Mouse (Mus musculus) layer of hippocampus, postnatal 25 days (tissue): Measurements from ENCODE around the gene Itga6. TPM values are rescaled to one million over a fixed set of nuclear protein-coding genes. Genes with fewer than 3 reads are reported as not detected.

Source experiments
- DNase-seq, 2 experiments: peaks; one replicate each; pipeline ENCODE4 v3.0.0; 2022; ENCODE audit warnings: mixed read lengths in 2 of 2, low spot score in 1 of 2; ENCODE audit errors: extremely low spot score in 1 of 2
- total RNA-seq, 2 experiments: library from RNA; stranded (reverse); gene quantifications; 2 replicates each; pipeline ENCODE4 v1.2.3; 2021

Gene Itga6
- total RNA-seq, 2 experiments from 2014 or later = 27.2 to 35.7 TPM

GRCm38 (mm10) chr2:71791203-71791602 is 45.8 kb downstream of the Itga6 start:
- no peak for DNase-seq

- no peak for DNase-seq
Measured at GRCm38 (mm10) chr2:71794139-71794538, 48.7 kb downstream of the Itga6 start.

GRCm38 (mm10) chr2:71796787-71797186 is 51.4 kb downstream of the Itga6 start:
- DNase-seq = no peak

GRCm38 (mm10) chr2:71800798-71801197 is 55.4 kb downstream of the Itga6 start:
- DNase-seq = no peak

DNA sequence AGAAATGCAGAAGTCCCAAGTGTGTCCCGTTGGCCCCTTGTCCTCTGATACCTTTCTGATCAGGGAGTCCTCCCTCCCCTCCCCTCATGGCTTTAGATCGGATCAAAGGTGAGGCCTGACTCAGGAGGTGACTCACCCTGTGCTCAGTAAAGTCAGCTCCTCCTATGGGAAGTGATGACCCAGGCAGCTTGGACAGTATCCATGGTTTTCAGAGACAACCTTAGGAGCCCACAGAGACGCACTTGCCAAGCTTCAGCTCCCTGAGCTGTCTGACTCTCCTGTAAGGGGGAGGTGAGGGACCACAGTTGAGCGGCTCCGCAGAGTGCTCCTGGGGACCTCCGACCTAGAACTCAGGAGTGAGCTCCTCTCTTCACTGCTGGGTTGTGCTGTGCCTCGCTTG is 56.3 kb downstream of the Itga6 start:
- no peak for DNase-seq

- no peak for DNase-seq
Measured at GRCm38 (mm10) chr2:71802131-71802530, 56.7 kb downstream of the Itga6 start.

DNA sequence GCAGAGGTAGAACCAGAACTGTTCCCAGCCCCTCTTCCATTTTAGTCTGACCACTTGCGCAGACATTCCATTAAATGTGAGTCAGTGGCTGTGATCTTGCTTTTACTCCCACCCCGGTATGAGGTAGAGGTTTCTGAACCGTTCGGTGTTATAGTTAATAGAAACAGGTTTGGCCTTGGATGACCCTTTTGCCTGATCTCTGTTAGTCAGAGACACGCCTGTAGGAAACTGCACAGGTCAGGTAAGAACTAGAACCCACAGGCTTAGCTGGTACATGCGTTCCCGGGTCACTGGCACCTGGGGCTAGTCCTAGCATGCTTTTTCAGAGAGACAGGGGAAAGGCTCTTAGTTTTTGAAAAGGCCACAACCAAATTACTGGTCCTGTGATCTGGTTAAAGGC is 59.7 kb downstream of the Itga6 start:
- DNase-seq = no peak

DNA sequence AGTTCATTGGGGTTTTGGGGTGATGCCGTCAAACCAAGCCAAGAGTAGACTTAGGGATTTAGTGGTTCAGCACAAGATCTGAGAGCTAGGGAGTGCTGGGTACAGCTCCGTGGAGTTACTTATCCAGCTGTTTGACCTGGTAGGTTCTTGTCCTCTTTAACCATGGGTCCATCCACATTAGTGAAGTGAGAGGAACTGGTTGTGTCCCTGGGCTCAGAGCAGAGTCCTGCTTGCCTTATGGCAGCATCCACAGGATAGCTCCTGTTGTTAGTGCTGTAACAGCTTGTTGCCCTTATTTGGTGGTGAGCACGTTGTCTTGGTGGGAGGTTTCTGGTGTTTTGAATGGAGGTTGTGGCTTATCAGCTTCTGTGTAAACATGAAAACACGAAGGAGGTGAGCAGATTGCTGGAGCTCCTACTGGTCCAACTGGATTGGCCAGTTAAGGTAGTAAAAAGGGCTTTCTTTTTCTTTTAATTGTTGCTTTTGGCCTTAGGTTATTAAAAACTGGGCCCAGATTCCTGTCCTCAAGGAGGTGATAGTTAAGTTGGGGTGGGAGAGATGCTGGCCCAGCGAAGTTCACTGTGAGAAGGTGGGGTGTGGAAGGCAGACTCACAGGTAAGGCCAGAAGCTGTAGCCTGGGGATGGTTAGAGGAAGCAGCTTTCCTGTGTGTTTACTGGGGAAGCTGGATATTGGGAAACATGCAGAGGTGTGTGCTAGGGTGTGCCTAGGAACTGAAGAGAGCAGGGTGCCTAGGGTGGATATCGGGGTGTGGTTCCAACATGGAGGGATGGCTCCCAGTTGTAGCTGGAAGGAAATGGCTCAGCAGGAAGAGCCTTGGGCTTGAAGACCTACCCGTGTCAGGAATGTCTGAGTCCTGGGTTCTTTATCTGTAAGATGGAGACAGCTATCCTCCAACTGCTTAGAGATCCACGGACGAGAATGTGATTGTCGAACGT is 60.5 kb downstream of the Itga6 start:
- DNase-seq = no peak

DNA sequence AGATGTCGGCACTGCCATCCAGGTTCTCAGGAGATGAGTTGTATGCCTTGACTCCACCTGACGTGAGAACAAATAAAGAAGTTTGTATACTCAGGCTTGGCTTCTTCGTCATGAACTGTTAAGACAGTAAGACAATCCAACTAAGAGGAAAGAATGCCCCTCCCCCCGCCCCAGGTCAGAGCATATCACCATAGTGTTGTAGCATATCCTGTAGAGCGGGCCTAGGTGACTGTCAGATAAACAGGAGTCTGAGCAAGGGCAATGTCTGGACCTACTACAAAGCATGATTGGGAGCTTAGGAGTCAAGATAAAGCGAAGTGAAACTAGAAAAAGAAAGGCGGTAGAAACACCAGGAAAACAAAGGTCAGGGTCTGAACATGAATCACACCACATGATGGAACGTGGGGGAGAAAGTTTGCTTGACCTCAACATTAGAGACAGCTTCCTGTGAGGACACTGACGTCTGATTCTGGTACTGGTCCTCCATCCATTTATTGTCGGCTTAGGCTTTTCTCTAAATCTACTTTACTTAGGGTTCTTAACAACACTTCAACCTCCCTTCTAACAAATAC is 64.0 kb downstream of the Itga6 start:
- no peak for DNase-seq

DNA sequence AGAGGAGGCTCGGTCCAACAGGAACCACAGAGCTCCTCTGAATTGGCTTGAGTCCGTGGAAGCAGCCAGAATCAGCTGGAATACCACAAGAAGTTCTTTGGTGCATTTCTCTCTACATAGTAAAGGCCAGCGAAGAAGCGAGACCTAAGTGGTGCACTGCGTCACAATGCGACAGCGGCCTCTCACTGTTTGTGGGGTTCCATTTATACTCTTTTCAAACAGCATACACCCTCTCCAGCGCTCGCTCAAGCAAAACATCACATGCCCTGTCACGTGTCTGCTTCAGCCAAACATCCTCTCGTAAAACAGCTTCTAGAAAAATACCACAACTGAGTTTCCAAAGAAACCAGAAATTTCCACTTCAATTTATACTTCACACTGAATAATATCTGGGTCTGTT is 64.6 kb downstream of the Itga6 start:
- no peak for DNase-seq

- no peak for DNase-seq
Measured at GRCm38 (mm10) chr2:71810906-71811305, 65.5 kb downstream of the Itga6 start.

GRCm38 (mm10) chr2:71812221-71813021 is 67.0 kb downstream of the Itga6 start:
- DNase-seq = peak; percentile 86 to 96

GRCm38 (mm10) chr2:71813022-71813358 is 67.6 kb downstream of the Itga6 start:
- no peak for DNase-seq

- no peak for DNase-seq
Measured at GRCm38 (mm10) chr2:71813371-71813770, 68.0 kb downstream of the Itga6 start.

DNA sequence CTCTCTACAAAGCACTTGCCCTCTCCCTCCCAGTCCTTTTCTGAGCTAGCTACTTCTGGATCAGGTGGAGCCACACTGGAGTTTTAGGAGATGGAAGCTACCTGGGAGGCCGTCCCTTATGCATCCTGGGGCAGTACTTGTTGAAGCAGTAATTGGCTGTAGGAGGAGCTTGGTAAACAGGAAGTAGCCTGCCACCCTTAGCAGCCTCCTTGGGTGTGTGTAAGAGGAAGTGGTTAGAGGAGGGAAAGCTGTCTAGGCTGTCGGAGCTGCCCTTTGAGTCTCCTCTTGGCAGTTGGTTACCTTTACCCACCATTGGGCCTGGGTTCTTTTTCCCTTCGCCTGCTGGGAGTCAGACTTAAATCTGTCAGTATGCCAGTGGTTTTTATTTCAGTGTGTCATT is 68.6 kb downstream of the Itga6 start:
- DNase-seq = no peak

- DNase-seq = no peak
Measured at GRCm38 (mm10) chr2:71815279-71815678, 69.9 kb downstream of the Itga6 start.

DNA sequence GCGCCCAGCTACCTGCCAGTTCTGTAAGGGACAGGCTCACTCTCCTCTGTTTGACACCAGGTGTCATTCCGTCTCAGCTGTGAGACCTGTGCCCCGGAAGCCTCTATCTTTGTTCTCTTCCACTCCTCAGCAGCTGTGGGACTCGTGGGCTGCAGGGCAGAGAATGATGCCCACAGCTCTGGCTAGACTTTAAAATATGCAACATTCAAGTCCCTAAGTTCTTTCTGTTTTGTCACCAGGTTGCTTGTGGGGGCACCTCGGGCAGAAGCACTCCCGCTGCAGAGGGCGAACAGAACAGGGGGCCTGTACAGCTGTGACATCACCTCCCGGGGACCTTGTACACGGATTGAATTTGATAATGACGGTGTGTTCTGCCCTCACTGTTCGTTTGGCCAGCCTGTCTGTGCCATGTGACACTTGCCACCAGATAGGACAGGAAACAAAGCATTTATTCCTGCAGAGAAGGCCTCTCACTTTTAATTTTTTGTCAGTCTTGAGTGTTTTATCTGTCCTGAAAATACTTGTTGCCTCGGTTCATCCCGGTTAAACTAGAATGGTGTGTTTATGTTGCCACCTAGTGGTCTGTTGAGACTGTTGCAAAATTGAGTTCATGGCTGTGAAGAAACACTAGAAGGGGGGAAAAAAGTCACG is 71.1 kb downstream of the Itga6 start:
- DNase-seq = peak in 1 of 2 experiments; percentile 21

- DNase-seq = no peak
Measured at GRCm38 (mm10) chr2:71824146-71824545, 78.7 kb downstream of the Itga6 start.

GRCm38 (mm10) chr2:71827711-71828110 is 82.3 kb downstream of the Itga6 start:
- DNase-seq = no peak

- no peak for DNase-seq
Measured at GRCm38 (mm10) chr2:71828928-71829327, 83.5 kb downstream of the Itga6 start.

GRCm38 (mm10) chr2:71833626-71834025 is 88.2 kb downstream of the Itga6 start:
- DNase-seq = no peak
